Mouse (Mus musculus): ENCODE measurements around the gene Lsm8. TPM values are rescaled to one million over a fixed set of nuclear protein-coding genes. Genes with fewer than 3 reads are reported as not detected.
"Not testable (repeated sequence)": the region's sequence is repeated elsewhere in the genome, so short reads cannot be mapped to it uniquely, and the experiment has no call there.

The Lsm8 gene
- polyA plus RNA-seq (2016; fragmentation: Nextera tagmentation; extraction: Ambion mirVana), result 248 and 251 TPM in 2 replicates

DNA sequence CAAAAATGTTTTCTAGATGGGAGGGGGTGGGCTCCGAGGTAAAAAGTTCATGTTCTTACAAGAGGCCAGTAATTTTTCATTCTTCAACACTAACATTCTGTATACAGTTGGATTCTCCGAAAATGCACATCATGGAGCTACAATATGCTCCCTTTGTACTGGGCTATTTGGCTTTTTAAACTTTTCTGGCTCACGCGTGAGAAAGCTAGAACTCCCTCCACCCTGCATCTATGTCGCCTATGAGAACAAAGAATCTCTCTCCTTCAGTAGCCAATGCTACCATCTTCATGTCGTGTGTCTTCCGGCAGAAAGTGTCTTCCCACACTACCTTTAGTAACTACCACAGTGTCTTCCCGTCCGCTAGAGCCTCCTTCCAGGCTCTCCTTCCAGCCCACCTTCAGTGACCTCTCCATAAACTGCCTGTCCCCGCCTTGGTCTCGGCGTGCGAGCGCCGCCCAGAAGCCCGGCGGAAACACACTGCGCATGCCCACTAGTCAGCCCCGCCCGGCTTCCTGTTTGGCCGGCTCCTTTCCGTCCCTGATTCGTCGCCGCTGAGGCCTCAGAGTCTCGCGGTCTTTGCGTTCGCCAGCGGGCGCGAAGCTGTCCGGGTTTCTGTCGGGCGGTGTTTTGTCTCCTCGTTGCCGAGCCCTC, at the start of gene Lsm8:
Lsm8 (plus strand) TSS at position 529 of the 651 bp plus-strand sequence.
- WGBS, result 1% methylated on average over 37 of the region's 37 CpGs
- peak; percentile 97 for DNase-seq (ENCODE audit: extremely low spot score, low spot score)
- Histone ChIP-seq H3K27me3 (ENCODE audit: poor library complexity, severe bottlenecking) (no peaks in the 10 kb centered on the region), H3K4me3 (peak within 1 kb of the TSS; percentile 89), H3K36me3 (replicated peaks) (peaks cover 28% of the 10 kb centered on the region), H3K27ac (peak within 1 kb of the TSS; percentile 99), H3K9me3 (no peaks in the 10 kb centered on the region), H3K4me1 (peaks cover 19% of the 10 kb centered on the region)

DNA sequence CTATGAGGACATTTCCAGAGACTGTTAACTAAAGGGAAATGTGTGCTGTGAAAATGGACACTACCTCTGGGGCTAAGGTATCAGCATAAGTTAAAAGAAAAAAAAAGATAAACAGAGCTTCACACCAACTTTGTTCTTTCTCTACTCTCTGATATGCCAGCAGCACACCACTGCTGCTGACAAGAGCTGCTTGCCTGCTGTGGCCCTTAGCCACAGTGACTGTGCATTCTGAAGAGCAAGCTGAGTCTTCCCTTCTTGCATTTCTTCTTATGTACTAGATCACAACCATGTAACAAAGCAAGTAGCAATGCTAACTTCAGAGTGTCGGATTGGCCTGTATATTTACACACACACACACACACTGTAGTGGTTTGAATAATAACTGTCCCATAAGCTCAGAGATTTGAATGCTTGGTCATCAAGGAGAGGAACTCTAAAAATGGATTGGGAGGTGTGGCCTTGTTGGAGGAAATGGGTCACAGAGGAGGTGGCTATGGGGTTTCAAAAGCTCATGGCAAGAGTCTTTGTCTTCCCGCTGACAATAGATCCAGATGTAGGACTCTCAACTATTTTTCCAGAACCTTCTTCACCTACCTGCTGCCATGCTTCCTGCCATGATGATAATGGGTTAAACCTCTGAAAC, 47.4 kb upstream of the Lsm8 start:
- Histone ChIP-seq H3K9me3 (no peaks in the 10 kb centered on the region), H3K27me3 (ENCODE audit: poor library complexity, severe bottlenecking) (no peaks in the 10 kb centered on the region), H3K27ac (no peak overlapping the region), H3K4me3 (no peak overlapping the region), H3K36me3 (replicated peaks) (no peaks in the 10 kb centered on the region), H3K4me1 (peaks cover 9% of the 10 kb centered on the region; the same call in 1 of the 2 replicates)
- DNase-seq (ENCODE audit: extremely low spot score, low spot score), result no peak
- 89% methylated on average over 2 of the region's 2 CpGs for WGBS

DNA sequence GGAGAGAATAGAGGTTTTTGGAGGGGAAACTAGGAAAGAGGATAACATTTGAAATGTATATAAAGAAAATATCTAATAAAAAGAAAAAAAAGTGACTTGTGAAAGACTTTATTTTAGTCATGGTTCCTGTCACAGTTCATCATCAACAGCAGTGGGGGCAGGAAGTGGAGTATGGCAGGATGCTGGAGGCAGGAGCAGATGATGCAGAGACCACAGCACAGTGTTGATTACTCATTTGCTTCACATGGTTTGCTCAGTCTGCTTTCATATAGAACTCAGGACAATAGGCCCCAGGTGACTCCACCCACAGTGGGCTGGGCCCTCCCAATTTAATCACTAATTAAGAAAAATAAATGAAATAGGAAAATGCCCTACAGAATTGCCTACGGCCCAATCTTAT, 35.8 kb upstream of the Lsm8 start:
- Histone ChIP-seq H3K27ac (no peak overlapping the region), H3K36me3 (replicated peaks) (no peaks in the 10 kb centered on the region), H3K9me3 (no peaks in the 10 kb centered on the region), H3K4me3 (no peak overlapping the region), H3K27me3 (ENCODE audit: poor library complexity, severe bottlenecking) (no peaks in the 10 kb centered on the region), H3K4me1 (no peaks in the 10 kb centered on the region; the same call in 1 of the 2 replicates)
- no peak for DNase-seq (ENCODE audit: extremely low spot score, low spot score)
- WGBS, result 81% methylated on average over 1 of the region's 1 CpGs

DNA sequence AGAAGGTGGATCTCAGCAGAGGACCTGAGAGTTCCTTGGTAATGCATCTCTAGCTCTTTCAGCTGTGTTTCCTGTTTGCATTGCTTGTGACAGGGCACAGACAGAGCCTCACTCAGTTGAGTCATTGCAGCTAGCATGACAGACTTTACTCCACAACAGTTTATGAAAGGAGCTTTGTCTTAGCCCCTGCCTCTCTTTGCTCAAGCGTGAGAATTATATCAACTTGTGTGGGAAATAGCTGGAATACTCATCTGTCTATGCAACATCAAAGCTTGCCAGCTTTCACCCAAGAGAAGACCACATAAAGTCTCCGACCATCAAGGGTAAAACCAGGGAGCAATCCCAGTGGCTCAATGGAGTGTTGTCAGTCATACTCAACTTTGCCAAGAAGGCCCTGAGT, 32.8 kb upstream of the Lsm8 start:
- 83% methylated on average over 2 of the region's 2 CpGs for WGBS
- no peak overlapping the region for H3K4me3 ChIP-seq

DNA sequence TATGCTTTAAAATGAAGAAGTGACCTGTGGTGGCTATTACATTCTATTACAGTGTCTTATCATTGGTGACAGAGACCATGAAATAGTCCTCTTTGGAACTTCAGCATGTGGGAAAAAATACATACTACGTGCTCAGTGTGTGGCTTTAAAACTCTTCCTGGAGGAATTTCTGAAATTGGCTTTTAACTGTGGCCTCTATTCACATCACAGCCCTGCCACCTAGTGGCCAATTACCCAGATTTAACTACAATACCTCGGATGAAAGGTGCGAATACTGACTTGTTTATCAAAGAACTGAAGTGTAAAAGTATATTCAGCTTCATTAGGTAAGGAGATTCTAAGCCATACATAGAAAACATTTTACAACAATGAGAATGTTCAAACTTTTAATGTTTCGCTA, 29.0 kb upstream of the Lsm8 start:
- no peaks in the 10 kb centered on the region for H3K27me3 ChIP-seq (ENCODE audit: poor library complexity, severe bottlenecking)
- WGBS, result 20% methylated on average over 4 of the region's 4 CpGs
- DNase-seq (ENCODE audit: extremely low spot score, low spot score), result no peak

More for the DNA sequence above, 32.8 kb upstream of the Lsm8 start:
- no peak overlapping the region for H3K27ac ChIP-seq
- no peaks in the 10 kb centered on the region for H3K27me3 ChIP-seq (ENCODE audit: poor library complexity, severe bottlenecking)
- no peaks in the 10 kb centered on the region for H3K36me3 ChIP-seq (replicated peaks)
- no peaks in the 10 kb centered on the region; the same call in 1 of the 2 replicates for H3K4me1 ChIP-seq
- DNase-seq (ENCODE audit: extremely low spot score, low spot score), result no peak
- no peaks in the 10 kb centered on the region for H3K9me3 ChIP-seq

DNA sequence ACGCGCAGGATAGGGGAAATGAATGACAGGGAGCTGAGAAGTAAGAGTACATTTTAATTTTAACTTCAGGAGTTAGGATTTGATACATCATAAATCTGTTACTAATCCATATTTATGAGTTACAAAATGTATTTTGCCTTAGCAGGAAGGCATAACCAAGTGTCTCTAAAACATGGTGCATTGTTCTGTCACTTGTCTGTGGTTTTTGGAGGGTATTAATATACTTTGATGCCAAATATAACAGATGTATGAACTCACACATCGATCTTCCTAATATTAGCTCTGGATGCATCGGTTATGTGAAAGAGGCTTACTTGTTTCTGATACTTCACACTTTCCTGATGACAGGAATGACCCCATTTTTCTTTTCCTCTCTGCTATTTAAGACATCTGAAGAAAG, 28.1 kb upstream of the Lsm8 start:
- DNase-seq (ENCODE audit: extremely low spot score, low spot score), result no peak
- 72% methylated on average over 4 of the region's 4 CpGs for WGBS

More for the DNA sequence above, 29.0 kb upstream of the Lsm8 start:
- H3K4me1 ChIP-seq, result peaks cover 3% of the 10 kb centered on the region; the same call in 1 of the 2 replicates
- no peaks in the 10 kb centered on the region for H3K9me3 ChIP-seq
- H3K36me3 ChIP-seq (replicated peaks), result no peaks in the 10 kb centered on the region
- no peak overlapping the region for H3K27ac ChIP-seq
- H3K4me3 ChIP-seq, result no peak overlapping the region

DNA sequence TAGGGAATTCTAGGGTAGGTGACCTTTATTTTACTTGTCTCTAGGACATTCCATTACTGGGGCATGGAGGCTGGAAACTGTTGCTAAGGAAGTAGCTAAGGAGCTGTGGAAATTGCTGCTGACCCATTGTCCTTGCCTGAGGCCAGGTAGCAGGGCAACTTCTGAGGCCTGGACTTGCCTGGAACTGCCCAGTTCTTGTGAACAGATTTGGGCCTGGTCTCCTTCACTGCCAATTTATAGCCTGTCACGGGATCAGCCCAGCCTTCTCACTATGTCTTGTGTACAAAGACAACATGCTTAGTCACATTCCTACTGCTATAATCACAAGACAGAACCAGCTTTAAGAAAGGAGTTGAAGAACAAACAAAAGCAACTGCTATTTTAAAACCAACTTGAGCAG, 25.6 kb upstream of the Lsm8 start:
- H3K27me3 ChIP-seq (ENCODE audit: poor library complexity, severe bottlenecking), result no peaks in the 10 kb centered on the region
- H3K27ac ChIP-seq, result no peak overlapping the region
- no peak overlapping the region for H3K4me3 ChIP-seq
- no peak for DNase-seq (ENCODE audit: extremely low spot score, low spot score)
- H3K36me3 ChIP-seq (replicated peaks), result no peaks in the 10 kb centered on the region
- peaks cover 3% of the 10 kb centered on the region; the same call in 1 of the 2 replicates for H3K4me1 ChIP-seq
- H3K9me3 ChIP-seq, result no peaks in the 10 kb centered on the region
- WGBS, result 68% methylated on average over 1 of the region's 1 CpGs

More for the DNA sequence above, 28.1 kb upstream of the Lsm8 start:
- no peaks in the 10 kb centered on the region for H3K9me3 ChIP-seq
- no peak overlapping the region for H3K4me3 ChIP-seq
- H3K27me3 ChIP-seq (ENCODE audit: poor library complexity, severe bottlenecking), result no peaks in the 10 kb centered on the region
- no peaks in the 10 kb centered on the region for H3K36me3 ChIP-seq (replicated peaks)
- no peak overlapping the region for H3K27ac ChIP-seq
- peaks cover 3% of the 10 kb centered on the region; the same call in 1 of the 2 replicates for H3K4me1 ChIP-seq

DNA sequence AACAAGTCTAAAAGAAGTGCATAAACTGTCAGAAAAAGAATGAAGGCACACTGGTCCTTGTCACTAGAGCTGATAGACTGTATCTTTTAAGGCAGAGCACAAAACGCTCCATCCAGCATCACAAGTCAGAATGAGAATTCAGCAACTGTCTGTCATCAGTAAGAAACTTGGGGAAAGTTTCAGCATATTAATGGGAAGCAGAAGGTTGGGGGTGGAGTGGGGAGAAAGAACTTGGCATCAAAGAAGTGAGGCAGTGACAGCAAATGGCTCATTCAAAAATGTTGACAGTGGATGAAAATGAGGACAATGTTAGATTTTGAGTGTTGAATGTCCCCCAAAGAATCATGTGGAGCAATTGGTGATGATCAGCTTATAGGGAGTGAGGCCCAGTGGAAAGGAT, 15.4 kb upstream of the Lsm8 start:
- no peaks in the 10 kb centered on the region for H3K4me1 ChIP-seq
- H3K27ac ChIP-seq, result no peak overlapping the region
- H3K9me3 ChIP-seq, result no peaks in the 10 kb centered on the region
- no peaks in the 10 kb centered on the region for H3K36me3 ChIP-seq (replicated peaks)
- no peak for DNase-seq (ENCODE audit: extremely low spot score, low spot score)
- 73% methylated on average over 1 of the region's 1 CpGs for WGBS
- H3K27me3 ChIP-seq (ENCODE audit: poor library complexity, severe bottlenecking), result no peaks in the 10 kb centered on the region
- no peak overlapping the region for H3K4me3 ChIP-seq

DNA sequence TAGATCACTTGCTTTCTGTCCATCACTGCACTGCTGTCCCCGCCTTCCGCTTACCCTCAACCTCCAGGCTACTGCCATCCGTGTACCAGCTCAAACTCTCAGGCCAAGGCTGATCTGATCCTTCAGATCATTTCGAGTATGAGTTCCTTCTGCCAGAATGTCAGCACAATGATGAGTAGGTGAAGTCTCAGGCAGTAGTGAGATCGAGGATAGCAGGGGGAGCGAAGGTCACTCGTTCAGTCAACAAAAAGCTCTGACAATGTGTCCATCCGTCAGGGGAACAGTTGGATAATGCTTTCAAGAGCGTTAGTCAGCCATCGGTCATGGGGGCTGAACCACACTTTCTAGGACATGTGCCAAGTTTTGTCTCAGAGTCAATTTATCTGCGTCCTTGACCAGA, 3.9 kb upstream of the Lsm8 start:
- H3K9me3 ChIP-seq; H3K27ac ChIP-seq; H3K27me3 ChIP-seq (ENCODE audit: poor library complexity, severe bottlenecking); H3K4me3 ChIP-seq; H3K36me3 ChIP-seq (replicated peaks); H3K4me1 ChIP-seq; DNase-seq (ENCODE audit: extremely low spot score, low spot score): not testable (repeated sequence)
- WGBS, result 93% methylated on average over 4 of the region's 11 CpGs

DNA sequence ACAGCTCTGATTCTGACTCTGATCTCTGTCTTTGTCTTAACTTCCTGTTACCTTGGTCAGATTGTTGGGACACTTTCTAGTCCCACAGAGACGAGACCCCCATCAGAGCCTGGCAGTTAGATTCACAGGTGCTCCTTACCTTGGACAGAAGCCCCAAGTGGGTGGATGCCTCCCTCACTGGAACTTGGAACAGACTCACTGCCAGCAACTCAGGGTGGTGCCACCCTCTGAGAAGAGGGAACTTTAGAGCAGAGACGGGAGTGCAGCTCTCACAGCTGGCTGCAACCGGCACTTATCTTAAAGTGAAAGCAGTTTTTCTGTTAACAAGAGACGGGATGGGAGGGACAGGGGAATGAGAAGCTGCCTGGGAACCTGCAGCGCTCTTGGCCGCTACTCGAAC, 2.8 kb upstream of the Lsm8 start:
- 57% methylated on average over 5 of the region's 7 CpGs for WGBS
- not testable (repeated sequence) for H3K9me3 ChIP-seq; H3K36me3 ChIP-seq (replicated peaks); H3K4me3 ChIP-seq; H3K27me3 ChIP-seq (ENCODE audit: poor library complexity, severe bottlenecking); DNase-seq (ENCODE audit: extremely low spot score, low spot score); H3K27ac ChIP-seq
- peaks cover 12% of the 10 kb centered on the region for H3K4me1 ChIP-seq

DNA sequence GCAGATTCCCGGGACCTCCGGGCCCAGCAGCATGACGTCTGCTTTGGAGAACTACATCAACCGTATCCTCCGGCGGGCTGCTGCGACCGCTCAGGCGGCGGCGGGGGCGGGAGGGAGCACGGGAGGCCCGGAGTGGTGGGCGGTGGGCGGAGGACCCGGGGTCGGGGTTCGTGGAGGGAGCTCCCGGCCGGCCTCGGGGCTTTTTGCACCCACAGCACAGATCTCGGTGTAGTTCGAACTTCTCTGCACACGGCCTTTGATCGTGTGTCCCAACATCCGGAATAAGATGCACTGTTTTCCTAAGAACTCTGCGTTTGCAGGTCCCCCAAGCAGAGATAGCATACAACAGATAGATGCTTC, 303 bp downstream of the Lsm8 start:
- peak overlapping the region; percentile 89 for H3K4me3 ChIP-seq
- DNase-seq (ENCODE audit: extremely low spot score, low spot score), result no peak
- peak overlapping the region; percentile 99 for H3K27ac ChIP-seq
- H3K4me1 ChIP-seq, result peaks cover 19% of the 10 kb centered on the region
- WGBS, result under 1% methylated on average over 28 of the region's 28 CpGs
- no peaks in the 10 kb centered on the region for H3K9me3 ChIP-seq
- H3K27me3 ChIP-seq (ENCODE audit: poor library complexity, severe bottlenecking), result no peaks in the 10 kb centered on the region
- peaks cover 33% of the 10 kb centered on the region for H3K36me3 ChIP-seq (replicated peaks)

DNA sequence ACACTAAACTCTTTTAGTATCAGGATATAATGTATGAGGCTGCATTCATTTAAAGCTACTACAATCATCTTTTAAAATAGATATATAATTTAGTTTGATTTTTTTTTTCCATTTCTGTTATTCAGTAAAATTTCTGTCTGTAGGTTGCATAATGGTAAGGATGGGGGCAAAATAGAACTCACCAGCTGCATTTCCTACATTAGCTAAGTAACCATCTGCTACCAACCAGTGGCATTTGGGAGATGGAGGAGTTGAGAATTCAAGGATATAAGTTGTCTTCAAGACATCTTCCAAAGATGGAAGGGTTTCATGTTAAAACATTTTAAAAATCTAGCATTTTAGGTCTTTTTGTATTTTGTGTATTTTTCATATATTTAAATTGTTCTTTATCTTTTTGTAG, 6.9 kb downstream of the Lsm8 start:
- Histone ChIP-seq H3K27ac (no peak overlapping the region), H3K36me3 (replicated peaks) (peaks cover 90% of the 10 kb centered on the region), H3K4me1 (peaks cover 9% of the 10 kb centered on the region), H3K4me3 (no peak overlapping the region), H3K27me3 (ENCODE audit: poor library complexity, severe bottlenecking) (no peaks in the 10 kb centered on the region), H3K9me3 (peaks cover 8% of the 10 kb centered on the region; the same call in 1 of the 2 replicates)
- no peak for DNase-seq (ENCODE audit: extremely low spot score, low spot score)

DNA sequence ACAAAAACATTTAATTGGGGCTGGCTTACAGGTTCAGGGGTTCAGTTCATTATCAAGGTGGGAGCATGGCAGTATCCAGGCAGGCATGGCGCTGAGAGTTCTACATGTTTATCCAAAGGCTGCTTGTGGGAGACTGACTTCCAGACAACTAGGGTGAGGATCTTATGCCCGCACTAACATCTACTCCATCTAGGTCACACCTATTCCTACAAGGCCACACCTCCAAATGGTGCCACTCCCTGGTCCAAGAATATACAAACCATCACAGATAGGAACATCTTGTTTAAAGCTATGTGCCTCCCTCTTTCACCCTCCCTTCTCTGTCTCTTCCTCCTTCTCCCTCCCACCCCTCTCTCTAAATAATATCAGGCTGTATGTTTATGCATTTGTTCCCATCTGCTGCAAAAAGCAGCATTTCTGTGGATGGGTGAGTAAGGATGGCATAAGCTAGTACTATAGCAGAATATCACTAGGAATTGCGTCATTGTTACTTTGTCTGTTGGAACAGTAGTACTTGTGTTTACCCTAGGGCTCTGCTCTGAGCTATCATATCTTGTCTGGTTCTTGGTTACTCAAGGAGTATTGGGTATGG, 8.2 kb downstream of the Lsm8 start:
- no peaks in the 10 kb centered on the region for H3K4me1 ChIP-seq
- no peak for DNase-seq (ENCODE audit: extremely low spot score, low spot score)
- no peak overlapping the region for H3K4me3 ChIP-seq
- peaks cover 80% of the 10 kb centered on the region for H3K36me3 ChIP-seq (replicated peaks)
- H3K9me3 ChIP-seq, result peaks cover 20% of the 10 kb centered on the region; the same call in 1 of the 2 replicates
- no peak overlapping the region for H3K27ac ChIP-seq
- WGBS, result over 99% methylated on average over 3 of the region's 3 CpGs
- H3K27me3 ChIP-seq (ENCODE audit: poor library complexity, severe bottlenecking), result no peaks in the 10 kb centered on the region

Measured in forebrain, embryonic 10.5 days (tissue).